Mouse (Mus musculus): ENCODE results near the gene Whamm.

Whamm gene

DNA sequence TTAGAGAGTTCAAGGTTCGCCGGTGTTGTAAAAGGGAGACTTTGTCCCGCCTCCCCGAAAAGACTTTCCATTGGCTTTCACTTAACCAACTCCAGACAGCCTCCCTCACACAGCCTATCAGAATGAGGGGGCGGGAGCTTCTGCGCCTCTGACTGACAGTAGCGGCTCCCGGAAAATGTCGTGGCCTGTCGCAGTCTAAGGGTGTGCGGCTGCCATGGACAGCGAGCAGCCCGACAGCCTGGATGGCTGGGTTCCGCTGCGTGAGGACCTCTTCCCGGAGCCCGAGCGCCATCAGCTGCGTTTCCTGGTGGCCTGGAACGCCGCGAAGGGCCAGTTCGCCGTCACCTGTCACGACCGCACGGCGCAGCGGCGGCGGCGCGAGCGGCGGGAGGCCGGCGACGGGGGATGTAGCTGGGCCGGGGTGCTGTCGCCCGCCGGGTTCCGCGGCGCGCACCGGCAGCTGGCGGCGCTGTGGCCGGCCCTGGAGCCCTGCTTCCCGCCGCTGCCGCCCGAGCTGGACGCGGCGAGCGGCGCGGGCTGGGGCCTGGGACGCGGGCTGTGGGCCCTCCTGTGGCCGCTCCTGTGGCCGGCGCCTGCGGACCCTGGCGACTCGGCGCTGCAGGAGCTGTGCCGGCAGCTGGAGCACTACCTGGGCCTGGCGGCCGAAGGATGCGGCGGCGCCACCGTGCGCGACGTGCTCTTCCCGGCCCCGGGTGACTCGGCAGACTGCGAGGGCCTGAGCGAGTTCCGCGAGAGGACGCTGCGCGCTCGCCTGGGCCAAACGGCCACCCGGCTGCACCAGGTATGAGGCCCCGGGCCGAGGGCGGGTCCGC lies at the start of gene Whamm:
Gene Whamm, plus strand, starts transcription at position 159 of the 833 bp plus-strand sequence.
- peak; percentile 94 to 98 for DNase-seq (ENCODE audit: inconsistent age in 2 of 2, low spot score in 1 of 2)

DNA sequence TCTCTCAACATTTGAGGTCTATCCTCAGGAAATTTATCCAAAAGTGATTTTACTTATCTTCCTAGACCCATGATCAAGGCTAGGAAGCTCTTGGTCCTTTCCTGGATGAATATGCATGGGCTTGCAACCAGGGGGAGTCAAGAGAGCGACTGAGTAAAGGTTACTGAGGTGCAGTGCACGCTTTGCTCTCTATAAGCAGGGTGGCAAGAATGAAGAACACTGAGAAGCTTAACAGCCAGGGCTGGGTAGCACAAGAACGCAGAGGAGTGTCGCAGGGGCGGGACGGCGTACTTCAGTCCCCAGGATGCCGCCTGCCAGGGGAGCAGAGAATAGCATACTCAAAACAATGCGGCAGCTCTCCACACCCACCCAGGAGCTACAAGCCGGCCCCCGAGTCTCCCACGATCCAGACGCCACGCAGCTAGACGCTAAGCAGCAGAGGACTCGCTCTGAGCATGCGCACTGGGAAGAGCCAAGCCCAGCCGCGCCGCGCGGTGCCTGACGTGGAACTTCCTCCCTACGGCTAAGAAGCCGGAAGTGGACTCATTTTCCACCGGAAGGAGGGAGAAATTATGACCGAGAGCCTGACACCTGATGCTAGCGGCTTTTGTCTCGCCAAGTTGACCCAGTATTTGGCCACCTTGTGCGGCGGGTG lies 47.9 kb upstream of the Whamm start:
- DNase-seq (ENCODE audit: inconsistent age in 2 of 2, low spot score in 1 of 2) = peak; percentile 90 to 96

DNA sequence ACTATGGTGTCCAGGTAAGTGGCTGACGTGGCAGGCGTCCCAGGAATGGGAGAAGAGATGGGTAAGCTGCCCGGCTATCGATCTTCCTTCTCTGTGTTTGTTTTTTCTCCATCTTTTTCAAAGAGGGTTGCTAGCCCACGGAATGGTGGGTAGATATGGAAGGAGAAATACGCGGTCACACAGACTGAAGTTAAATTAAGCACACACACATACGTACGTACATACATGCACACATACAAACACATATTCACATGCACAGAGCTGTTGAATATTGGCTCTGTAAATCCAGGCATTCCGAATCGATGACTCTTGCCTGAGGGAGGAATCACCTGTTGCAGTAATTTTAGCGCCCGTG lies 47.4 kb upstream of the Whamm start:
- no peak for DNase-seq (ENCODE audit: inconsistent age in 2 of 2, low spot score in 1 of 2)

DNA sequence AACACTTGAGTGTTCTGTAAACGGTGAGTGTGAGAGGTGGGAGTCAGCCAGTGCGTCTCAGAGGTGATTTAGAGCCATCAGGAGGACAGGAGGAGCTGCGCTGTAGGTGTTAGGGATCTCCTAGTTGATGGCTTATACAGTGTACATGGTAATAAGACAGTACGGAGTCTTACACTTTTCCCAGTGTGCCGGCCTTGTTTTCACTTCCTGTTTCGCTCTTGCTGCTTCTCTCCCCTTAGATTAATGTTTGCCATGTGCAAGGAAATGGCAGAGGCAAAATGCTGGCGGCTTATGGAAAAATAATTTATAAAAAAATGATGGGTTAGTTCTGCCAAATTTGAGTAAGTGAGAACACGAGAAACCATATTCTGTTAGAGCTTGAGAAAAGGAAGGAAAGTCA lies 42.1 kb upstream of the Whamm start:
- no peak for DNase-seq (ENCODE audit: inconsistent age in 2 of 2, low spot score in 1 of 2)

DNA sequence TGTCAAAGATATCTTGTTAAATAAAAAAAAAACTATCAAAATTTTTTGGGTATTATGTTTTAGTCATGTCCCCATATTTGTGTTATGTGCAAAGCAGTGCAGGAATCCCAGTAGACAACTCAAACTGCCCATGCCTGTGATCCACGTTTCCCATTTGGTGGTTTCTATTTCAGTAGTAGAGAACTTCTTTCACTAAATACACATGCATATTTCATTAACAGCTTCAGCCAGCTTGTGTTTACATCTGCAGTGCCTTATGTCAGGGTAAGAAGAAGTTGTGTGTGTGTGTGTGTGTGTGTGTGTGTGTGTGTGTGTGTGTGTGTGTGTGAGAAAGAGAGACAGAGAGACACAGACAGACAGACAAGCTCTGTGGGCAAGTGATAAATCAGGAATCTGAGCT lies 39.6 kb upstream of the Whamm start:
- no peak for DNase-seq (ENCODE audit: inconsistent age in 2 of 2, low spot score in 1 of 2)

DNA sequence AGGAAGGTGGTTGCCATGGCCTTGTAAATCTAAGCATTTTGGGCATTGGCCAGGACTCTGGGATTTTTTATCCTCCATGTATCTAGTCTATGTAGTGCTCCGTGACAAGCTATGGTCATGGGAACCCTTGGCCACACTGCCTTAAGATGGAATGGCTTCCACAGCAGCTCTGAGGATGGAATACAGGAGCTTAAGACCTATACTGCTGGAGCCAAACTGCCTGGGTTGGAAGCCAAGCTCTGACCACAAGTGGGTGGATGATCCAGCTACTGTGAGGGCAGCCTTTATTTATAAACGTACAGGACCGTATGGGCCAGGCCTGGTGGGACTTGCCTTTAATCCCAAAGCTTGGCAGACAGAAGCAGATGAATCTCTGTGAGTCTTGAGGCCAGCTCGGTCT lies 34.6 kb upstream of the Whamm start:
- no peak for DNase-seq (ENCODE audit: inconsistent age in 2 of 2, low spot score in 1 of 2)

DNA sequence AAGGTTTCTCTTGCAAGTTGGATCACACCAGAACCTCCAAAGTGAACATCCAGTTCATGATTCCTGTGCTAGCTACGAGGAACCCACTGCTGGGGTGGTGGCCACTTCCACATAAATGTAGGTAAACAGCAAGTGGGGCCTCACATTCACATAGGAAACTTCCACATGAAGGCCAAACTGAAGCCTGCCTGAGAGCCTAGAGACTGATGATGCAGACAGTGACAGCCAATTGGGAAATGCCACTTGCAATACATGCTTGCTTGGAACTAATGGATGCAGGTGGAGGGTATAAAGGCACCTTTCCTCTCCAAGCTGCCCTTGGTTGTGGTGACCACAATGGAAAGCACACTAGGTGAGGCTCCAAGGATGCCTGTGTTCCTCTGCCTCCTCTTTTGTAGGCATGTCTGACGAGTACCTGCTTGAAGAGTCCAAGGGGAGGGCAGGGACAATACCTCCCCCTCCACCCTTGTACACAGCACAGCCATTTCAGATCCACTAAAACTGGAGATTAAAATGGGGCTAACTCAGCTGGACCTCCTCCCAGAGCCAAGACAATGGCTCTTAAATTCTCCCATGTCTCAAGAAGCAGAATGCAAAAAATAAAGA lies 32.9 kb upstream of the Whamm start:
- peak; percentile 31 to 61 for DNase-seq (ENCODE audit: inconsistent age in 2 of 2, low spot score in 1 of 2)

DNA sequence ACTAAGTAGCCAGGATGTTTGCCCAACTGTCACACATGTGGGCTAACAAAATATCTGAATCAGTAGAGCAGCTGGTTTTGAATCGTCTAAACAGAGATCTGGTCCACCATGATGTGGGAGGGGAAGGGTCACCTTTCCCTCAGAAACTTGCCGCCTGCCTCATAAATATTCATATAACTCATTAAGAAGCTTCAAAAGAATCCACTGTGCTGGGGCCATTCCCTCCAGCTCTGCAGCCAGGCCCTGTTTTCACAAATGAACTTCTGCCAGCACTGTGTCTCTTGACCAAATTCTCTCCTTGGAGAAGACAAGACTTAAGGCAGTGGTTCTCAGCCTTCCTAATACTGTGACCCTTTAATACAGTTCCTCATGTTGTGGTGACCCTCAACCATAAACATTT lies 31.5 kb upstream of the Whamm start:
- DNase-seq (ENCODE audit: inconsistent age in 2 of 2, low spot score in 1 of 2) = peak in 1 of 2 experiments; percentile 18

DNA sequence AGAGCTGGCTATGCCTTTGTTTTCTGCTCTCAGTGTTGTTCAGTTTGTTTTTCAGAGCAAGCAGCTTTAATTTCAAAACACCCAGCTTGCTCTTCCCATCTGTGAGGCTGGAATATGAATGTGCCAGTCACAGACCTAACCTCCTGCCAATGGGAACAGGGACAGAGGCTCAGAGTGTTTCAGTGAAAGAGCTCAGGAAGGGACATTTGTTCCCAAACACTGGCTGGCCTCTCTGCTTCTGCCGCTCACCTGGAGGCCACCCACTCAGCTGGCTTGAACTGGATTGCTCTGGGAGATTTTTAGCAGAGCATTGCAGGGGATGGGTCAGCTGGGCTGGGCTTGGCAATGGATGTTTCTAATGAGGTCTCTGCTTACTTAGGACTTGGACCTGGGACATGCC lies 30.1 kb upstream of the Whamm start:
- DNase-seq (ENCODE audit: inconsistent age in 2 of 2, low spot score in 1 of 2) = peak in 1 of 2 experiments; percentile 17

DNA sequence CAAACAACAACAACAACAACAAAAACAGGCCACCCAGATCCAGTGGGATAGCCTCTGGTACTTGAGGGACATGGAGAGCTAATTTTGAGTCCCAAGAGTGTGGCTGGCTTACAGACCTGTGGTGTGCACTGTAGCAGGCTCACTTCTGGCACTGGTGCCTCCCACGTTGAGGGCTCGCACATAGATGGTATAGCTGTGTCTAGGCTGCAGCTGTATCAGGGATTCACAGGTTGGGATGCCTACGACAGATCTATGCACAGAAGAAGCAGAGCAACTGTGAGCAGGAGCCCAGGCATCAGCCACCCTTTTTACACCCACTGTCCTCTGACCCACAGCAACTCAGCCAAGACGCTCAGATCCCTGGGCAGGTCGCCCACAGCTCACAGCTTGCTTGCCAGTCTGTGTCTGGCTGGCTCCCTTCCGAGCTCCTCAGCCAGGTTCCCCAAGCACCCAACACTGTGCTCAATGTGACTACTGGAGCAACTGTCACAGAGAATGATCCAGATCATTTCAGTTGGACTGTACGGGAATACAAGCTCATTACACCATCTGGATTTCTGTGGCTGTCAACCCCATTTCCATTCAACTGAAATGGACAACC lies 29.0 kb upstream of the Whamm start:
- DNase-seq (ENCODE audit: inconsistent age in 2 of 2, low spot score in 1 of 2) = peak in 1 of 2 experiments; percentile 61

DNA sequence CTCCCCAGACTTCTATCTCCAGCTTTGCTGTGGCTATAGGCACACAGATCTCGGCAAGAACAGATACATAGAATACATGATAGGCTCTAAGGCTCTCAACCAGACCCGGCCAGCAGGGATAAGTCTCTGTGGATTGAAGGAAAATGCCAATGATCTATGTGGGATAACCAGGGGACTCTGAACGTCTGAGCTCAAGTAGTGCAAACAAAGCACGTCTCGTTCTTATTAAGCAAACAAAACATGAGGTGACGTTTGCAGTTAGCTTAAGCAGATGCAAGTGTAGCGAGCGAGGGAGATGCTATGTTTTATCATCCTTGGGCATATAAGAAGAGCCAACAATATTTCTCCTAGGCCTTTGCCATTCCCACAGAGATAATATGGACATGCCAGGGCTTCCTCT lies 28.1 kb upstream of the Whamm start:
- no peak for DNase-seq (ENCODE audit: inconsistent age in 2 of 2, low spot score in 1 of 2)

DNA sequence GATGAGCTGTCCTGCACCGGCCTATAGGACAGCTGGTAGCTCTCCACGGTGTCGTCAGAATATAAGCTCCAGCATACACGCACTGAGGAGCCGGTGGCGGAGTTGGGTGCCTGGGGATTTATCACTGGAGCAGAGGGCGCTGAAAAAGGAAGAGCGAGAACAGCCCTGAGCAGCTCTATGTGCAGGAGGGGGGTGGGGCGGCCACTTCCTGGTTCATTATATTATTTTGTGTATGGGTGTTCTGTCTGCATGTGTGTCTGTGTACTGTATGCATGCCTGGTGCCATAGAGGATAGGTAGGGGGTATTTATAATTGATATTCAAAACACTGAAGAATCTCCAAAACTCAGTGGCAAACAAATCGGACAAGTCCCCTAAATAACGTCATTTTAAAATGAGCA lies 22.2 kb upstream of the Whamm start:
- DNase-seq (ENCODE audit: inconsistent age in 2 of 2, low spot score in 1 of 2) = no peak

DNA sequence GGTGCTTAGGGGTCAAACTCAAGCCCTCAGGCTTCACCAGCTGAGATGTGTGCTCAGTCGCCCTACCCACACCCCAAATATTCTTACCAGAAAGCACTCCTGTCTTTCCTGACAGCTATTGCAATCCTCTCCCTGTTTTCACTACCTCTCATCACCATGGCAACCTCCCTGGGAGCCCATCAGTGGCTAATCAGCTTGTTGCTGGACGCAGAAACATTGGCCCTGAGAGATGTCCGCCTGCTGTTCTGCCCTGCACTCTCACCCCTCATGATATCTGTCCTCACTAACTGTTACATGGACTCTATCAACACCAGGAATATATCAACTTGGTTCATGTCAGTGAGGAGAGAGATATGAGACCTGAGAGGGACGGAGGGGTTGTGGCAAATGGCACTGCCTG lies 17.5 kb upstream of the Whamm start:
- no peak for DNase-seq (ENCODE audit: inconsistent age in 2 of 2, low spot score in 1 of 2)

DNA sequence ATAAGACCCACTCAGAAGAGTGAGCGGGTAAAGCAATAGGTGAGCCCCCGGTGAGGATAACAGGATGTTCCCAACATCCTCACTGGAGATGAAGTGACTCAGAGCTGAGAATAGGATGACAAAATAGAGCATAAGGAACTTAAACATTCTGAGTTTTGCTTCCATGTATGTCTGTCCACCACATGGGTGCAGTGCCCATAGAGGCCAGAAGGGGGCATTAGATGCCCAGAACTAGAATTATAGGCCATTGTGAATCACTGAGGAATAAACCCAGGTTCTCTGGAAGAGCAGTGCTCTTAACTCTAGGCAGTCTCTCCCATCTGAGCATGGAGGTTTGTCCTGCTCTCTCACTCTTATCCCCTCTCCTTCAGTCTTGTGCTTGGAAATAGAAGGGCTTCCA lies 16.7 kb upstream of the Whamm start:
- peak in 1 of 2 experiments; percentile 56 for DNase-seq (ENCODE audit: inconsistent age in 2 of 2, low spot score in 1 of 2)

DNA sequence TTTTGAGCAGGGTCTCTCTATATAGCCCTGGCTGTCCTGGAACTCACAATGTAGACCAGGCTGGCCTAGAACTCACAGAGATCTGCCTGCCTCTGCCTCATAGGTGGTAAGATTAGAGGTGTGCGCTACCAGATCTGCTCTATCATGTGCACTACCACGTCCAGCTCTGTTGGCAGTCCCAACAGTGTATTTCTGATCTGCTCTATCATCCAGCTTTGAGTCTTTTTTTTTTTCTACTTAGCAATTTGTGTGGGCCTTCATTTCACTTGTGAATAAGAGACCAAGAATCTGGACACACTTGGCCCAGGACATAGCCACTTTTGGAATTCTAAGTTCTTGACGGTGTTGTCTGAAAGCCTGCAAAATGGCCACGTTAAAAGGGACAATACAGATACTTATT lies 14.2 kb upstream of the Whamm start:
- DNase-seq (ENCODE audit: inconsistent age in 2 of 2, low spot score in 1 of 2) = no peak

DNA sequence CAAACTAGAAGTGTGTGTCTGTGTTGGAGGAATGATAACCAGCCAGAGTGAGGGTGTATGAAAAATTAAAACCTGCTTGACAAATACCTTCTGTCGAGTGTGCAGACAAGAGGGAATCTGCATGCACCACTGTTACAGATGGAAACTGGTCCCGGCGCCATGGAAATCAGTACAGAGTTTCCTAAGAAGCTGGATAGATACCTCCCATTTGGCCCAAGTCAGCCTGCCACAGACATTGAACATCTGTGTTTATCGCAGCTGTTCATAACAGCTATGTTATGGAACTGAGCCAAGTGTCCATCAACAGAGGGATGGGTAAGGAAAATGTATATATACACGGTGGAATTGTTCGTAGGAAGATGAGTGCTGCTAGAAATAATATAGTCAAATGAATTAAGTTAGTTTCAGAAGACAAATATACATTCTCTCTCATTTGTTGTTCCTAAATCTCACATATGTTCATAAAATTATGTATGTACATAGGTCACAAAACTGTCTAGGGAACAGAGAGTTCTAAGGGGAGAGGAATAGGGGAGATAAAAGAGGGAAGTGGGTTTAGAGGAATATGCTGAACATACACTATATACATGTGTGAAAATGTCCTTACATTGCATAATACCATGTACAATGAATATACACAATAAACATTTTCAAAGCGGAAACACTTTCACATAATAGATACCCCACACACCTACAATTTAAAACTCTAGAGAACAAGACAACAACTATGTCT lies 13.6 kb upstream of the Whamm start:
- no peak for DNase-seq (ENCODE audit: inconsistent age in 2 of 2, low spot score in 1 of 2)

DNA sequence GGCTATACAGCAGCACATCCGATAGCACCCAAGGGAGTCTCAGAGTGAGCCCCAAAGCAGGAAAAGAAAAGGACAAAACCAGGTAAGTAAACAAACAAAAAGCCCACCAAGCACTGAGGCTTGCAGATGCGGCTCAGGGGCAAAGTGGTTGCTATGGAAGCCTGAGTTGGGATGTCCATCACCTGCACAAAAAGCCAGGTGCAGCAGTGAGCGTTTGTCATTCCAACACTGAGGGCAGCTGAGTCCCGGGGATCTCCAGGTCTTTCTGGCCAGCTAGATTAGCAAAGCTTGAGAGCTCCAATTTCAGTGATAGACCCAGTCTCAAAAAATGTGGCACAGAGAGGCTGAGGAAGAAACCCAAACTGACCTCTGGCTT lies 13.1 kb upstream of the Whamm start:
- no peak for DNase-seq (ENCODE audit: inconsistent age in 2 of 2, low spot score in 1 of 2)

DNA sequence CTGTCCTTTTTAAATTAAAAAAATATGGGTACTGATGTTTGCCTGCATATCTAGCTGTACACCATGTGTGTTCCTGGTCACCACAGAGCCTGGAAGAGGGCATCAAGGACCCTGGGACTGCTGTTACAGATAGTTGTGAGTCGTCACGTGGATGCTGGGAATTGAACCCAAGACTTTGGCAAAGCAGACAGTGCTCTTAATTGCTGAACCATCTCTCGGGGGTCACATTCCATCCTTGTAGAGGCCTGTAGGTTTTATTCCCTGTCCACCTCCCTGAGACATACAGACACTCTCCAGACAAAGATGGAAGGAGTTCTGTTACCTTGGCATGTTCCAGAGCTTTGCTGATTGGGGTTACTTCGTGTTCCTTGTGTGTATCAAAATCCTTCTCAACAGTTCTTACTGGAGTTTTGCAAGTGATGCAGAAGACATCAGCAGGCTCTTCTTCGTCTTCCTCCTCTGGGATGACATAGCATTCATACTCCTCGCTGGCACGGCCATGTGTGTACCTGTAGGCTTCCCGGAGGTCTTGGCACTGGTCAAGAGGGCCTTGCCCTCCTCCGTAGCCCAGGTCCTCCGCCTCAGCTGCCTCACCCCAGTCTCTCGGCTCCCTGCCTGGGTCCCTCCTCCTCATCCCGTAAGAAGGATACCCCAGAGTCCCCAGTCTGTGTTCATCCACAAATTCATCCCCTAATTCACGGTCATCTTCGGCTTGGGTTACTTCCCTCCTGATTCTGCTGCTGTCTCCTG lies 11.7 kb upstream of the Whamm start:
- DNase-seq (ENCODE audit: inconsistent age in 2 of 2, low spot score in 1 of 2) = no peak

DNA sequence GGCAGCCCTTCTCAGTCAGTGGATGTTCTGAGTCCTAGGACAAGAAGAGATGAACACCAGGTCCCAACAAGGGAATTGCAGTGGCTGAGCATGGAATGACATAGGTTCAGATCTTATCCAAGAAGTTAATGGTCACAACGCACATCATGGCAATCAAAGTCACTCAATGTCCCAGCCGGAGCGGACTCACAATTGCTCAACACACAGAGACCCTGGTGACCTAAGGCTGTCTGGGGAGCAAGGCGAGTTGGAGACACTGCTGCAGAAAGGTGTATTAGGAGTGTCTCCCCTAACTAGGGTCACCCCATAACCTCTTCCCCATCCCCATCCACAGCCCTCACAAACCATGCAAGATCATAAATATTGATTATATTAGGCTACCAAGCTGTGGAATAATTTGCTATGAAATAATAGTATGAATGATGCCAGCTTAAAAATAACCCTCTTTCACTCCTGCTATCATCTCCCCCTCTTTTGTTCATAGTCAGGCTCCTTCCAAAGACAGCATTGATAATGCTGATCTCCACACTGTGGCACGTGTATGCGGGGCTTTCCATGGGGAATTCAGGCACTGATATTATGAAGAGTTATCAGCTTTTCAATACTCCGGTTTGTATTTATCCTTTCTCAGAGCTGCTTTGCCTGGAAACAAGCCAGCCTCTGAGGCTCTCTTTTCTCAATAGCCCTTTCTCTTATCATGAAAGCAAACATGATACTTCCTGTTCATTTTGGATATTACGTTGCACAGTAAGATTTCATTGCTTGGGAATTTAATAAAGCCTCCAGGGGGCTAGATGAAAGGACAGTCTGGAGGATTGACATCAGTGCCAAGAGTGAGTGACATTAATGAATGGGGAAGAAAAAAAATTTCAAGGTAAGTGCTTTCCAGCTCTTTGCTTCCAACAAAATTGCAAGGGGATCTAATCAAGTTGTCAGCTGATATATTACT lies 10.7 kb upstream of the Whamm start:
- no peak for DNase-seq (ENCODE audit: inconsistent age in 2 of 2, low spot score in 1 of 2)

Measured in adrenal gland, adult (tissue).